7 mouse cellular contexts compared by ENCODE assay signal in the genomic region with DNA sequence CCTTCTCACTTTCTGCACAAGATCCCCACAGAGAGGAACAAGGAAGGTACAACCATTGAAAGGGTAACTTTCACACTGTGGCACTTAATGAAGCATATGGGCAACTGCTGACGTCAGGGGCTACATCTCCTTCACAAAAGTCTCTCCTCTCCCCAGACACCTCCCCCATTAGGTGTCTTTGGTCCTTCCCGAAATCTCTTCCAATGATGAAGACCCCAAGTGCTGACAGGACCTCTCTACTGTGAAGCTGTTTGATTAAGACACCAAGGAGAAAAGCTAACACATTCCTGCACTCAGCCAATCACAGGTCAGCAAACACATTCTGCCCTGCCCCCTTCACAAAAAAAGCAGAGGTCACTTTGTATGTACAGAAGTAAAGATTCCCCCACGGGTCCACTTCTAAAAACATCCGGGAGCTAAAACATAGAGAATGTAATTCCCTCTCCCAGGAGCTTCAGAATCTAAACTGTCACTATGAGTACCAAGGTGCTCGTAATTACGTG.
DNase-seq lines count a peak whose midpoint lies in the region; ATAC-seq lines count a peak whose summit lies in the region.

No protein-coding gene starts in this region.

- no peak for DNase-seq in neural tube, embryonic 11.5 days (ENCODE audit: low spot score)
- DNase-seq in neural tube, embryonic 10.5 days (ENCODE audit: extremely low spot score, low spot score) = no peak
- no peak for DNase-seq in thymus, postnatal 0 days (ENCODE audit: low spot score)
- no peak for DNase-seq in gastrocnemius, postnatal 36 days
- DNase-seq in left cerebral cortex, postnatal 10 days (ENCODE audit: extremely low spot score in 1 of 2, low spot score in 2 of 2) = no peak

- H3K4me3 ChIP-seq in neural tube, embryonic 11.5 days (ENCODE audit: low read depth, low read length) = no peak overlapping the region; the same call in 1 of the 2 replicates
- peak overlapping the region; percentile 96 for H3K4me3 ChIP-seq in forebrain, embryonic 15.5 days
- H3K4me3 ChIP-seq in liver, embryonic 12.5 days = peak overlapping the region; percentile 63

- H3K9ac ChIP-seq in neural tube, embryonic 11.5 days (ENCODE audit: low read length) = no peak overlapping the region
- peak overlapping the region; percentile 91; the same call in 1 of the 2 replicates for H3K9ac ChIP-seq in forebrain, embryonic 15.5 days (replicated peaks)
- no peak overlapping the region for H3K9ac ChIP-seq in liver, embryonic 12.5 days

- H3K27ac ChIP-seq in neural tube, embryonic 11.5 days (ENCODE audit: low read depth, low read length) = no peak overlapping the region
- no peak overlapping the region for H3K27ac ChIP-seq in forebrain, embryonic 15.5 days (replicated peaks)
- no peak overlapping the region for H3K27ac ChIP-seq in liver, embryonic 12.5 days

- 0 out of 2 replicates have a peak, but pooled peaks cover 3% of the 10 kb centered on the region for H3K4me1 ChIP-seq in neural tube, embryonic 11.5 days (ENCODE audit: control insufficient read depth, insufficient read depth, low read length)
- H3K4me1 ChIP-seq in forebrain, embryonic 15.5 days = peaks cover 14% of the 10 kb centered on the region
- H3K4me1 ChIP-seq in liver, embryonic 12.5 days = peaks cover 20% of the 10 kb centered on the region

- no peaks in the 10 kb centered on the region; the same call in 1 of the 2 replicates for H3K27me3 ChIP-seq in neural tube, embryonic 11.5 days (ENCODE audit: control insufficient read depth, insufficient read depth, low read length)
- H3K27me3 ChIP-seq in forebrain, embryonic 15.5 days = no peaks in the 10 kb centered on the region; the same call in none of the 2 replicates
- H3K27me3 ChIP-seq in liver, embryonic 12.5 days (replicated peaks) = peaks cover 70% of the 10 kb centered on the region

- no peak for ATAC-seq in neural tube, embryonic 11.5 days (ENCODE audit: insufficient read depth, low FRiP score, low TSS enrichment)
- ATAC-seq in forebrain, embryonic 15.5 days (replicated peaks) = no peak
- no peak for ATAC-seq in liver, embryonic 12.5 days

- peak overlapping the region; percentile 100 for H3K4me2 ChIP-seq in neural tube, embryonic 11.5 days (ENCODE audit: low read depth)
- peak overlapping the region; percentile 98 for H3K4me2 ChIP-seq in forebrain, embryonic 15.5 days (replicated peaks)
- H3K4me2 ChIP-seq in liver, embryonic 12.5 days = peak overlapping the region; percentile 69

- H3K36me3 ChIP-seq in neural tube, embryonic 11.5 days (ENCODE audit: control insufficient read depth, insufficient read depth, low read length) = no peaks in the 10 kb centered on the region
- H3K36me3 ChIP-seq in forebrain, embryonic 15.5 days = no peaks in the 10 kb centered on the region
- no peaks in the 10 kb centered on the region for H3K36me3 ChIP-seq in liver, embryonic 12.5 days

- intact Hi-C loops in gastrocnemius, postnatal 36 days (cut with DNase I) = loop anchor here (1.0 to 10.0 kb wide), 4 partner anchors 20 to 317 kb away; no protein-coding TSS in a partner anchor
- intact Hi-C loops in left cerebral cortex, postnatal 10 days (cut with DNase I) = loop anchor here (5.0 to 10.0 kb wide), 3 partner anchors 217 to 584 kb away; a partner anchor contains a TSS

- H3K9me3 ChIP-seq in neural tube, embryonic 11.5 days (ENCODE audit: control insufficient read depth, low read length) = no peaks in the 10 kb centered on the region
- H3K9me3 ChIP-seq in forebrain, embryonic 15.5 days = no peaks in the 10 kb centered on the region
- H3K9me3 ChIP-seq in liver, embryonic 12.5 days (replicated peaks) = no peaks in the 10 kb centered on the region

- WGBS in neural tube, embryonic 11.5 days = 4% methylated on average over 6 of the region's 6 CpGs
- WGBS in forebrain, embryonic 15.5 days = 6% methylated on average over 6 of the region's 6 CpGs
- 6% methylated on average over 6 of the region's 6 CpGs for WGBS in liver, embryonic 12.5 days (ENCODE audit: insufficient replicate concordance)
